Mouse (Mus musculus): ENCODE results near the gene Ly86. TPM values are rescaled to one million over a fixed set of nuclear protein-coding genes. Genes with fewer than 3 reads are reported as not detected.

Ly86 gene
- polyA plus RNA-seq, 1 experiment from 2014 or later, result 5.8 TPM

DNA sequence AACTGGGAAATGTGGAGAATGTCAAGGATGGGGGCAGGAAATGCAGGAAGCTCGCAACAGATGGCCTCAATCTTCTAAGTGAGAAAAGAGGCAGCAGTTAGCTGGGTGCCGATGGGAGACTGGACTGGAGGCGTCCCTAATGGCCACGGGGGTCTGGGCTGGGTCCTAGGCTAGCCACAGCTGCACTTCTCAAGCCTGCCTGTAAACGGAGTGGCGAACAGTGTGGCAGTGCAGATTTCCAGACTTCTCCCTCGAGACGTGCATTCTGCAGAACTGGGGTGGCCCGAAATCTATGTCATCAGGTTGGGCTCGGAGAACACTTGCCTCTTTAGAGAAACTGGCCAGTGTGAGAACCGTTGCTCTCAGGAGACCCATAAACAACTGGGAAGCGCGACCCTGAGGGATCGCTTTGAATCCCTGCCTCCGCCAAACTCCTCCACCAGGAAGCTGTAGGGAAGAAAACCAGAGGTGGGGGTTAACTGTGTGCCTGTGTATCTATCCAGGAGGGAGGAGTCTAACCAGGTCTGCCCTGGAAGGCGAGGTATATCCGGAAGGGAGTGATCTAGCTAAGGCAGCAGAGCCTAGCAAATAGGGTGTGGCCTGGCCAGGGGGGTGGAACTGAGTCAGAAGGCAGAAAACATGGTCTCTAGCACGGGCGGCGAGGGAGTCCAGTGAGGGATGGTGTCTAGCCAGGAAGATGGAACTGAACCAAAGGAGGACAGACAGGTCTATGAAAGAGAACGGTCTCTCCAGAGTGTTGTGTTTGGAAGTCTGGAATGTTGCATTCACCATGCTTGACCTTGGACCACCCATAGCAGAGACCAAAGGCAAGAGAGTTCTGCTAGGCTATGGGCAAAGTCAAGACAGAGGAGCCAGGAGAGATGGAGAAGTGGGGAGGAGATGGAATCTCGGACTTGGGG, 107.3 kb downstream of the Ly86 start:
- ATAC-seq (ENCODE audit: low FRiP score, low read depth), result peak; percentile 73; the same call in 1 of the 2 replicates
- peak overlapping the region; percentile 26 for H3K4me3 ChIP-seq
- no peak overlapping the region for H3K27ac ChIP-seq (replicated peaks)
- 0 out of 2 replicates have a peak overlapping the region, but pooled peaks have one; percentile 21 for H3K9ac ChIP-seq (replicated peaks)
- H3K4me2 ChIP-seq (replicated peaks), result peak overlapping the region; percentile 48
- peaks cover 18% of the 10 kb centered on the region for H3K27me3 ChIP-seq
- 6% methylated on average over 22 of the region's 22 CpGs for WGBS
- no peaks in the 10 kb centered on the region for H3K36me3 ChIP-seq
- no peaks in the 10 kb centered on the region for H3K9me3 ChIP-seq
- peaks cover 18% of the 10 kb centered on the region for H3K4me1 ChIP-seq

DNA sequence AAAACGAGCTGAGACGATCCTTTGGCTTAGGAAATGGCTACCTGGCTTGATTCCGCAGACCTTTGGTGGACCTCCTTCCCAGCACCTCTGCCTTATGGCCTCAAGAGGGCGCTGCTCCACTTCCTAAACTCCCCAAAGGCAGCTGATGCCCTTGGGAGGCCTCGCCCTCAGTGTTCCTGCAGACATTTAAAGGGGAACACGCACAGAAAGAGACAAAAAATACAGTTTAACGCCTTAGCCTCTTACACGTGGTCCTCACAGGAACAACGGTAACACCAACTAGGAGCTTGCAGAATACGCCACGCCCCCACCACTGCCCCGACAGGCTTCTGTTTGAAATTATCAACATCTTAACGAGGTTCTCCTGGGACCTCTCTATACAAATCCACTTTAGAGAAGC, 108.2 kb downstream of the Ly86 start:
- H3K9me3 ChIP-seq, result no peaks in the 10 kb centered on the region
- H3K4me2 ChIP-seq (replicated peaks), result peak overlapping the region; percentile 48; the same call in 1 of the 2 replicates
- H3K27me3 ChIP-seq, result peaks cover 18% of the 10 kb centered on the region
- peak; percentile 53; the same call in 1 of the 2 replicates for ATAC-seq (ENCODE audit: low FRiP score, low read depth)
- 10% methylated on average over 13 of the region's 13 CpGs for WGBS
- no peak overlapping the region for H3K9ac ChIP-seq (replicated peaks)
- peaks cover 19% of the 10 kb centered on the region for H3K4me1 ChIP-seq
- H3K27ac ChIP-seq (replicated peaks), result no peak overlapping the region
- H3K36me3 ChIP-seq, result no peaks in the 10 kb centered on the region
- H3K4me3 ChIP-seq, result 0 out of 2 replicates have a peak overlapping the region, but pooled peaks have one; percentile 5

DNA sequence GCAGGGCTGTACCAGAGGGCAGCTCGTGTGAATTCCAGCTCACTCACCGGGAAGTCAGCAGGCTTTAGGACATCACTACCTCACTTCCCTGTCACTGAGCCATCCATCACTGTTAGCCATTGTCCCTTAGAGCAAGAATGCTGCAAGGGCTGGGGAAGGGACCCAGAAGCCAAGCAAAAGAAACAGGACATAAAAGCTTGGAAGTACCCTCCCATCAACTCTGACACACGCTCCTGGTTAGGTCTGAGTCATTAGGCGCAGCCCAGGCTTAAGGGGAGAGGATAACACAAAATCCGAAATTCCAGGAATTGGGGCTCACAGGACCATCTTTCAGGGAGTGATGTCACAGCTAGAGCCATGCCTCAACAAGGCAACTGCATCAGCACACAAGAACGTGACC, 109.3 kb downstream of the Ly86 start:
- H3K9me3 ChIP-seq, result no peaks in the 10 kb centered on the region
- ATAC-seq (ENCODE audit: low FRiP score, low read depth), result no peak
- H3K27me3 ChIP-seq, result peaks cover 18% of the 10 kb centered on the region
- no peak overlapping the region for H3K4me3 ChIP-seq
- H3K27ac ChIP-seq (replicated peaks), result no peak overlapping the region
- H3K4me2 ChIP-seq (replicated peaks), result no peak overlapping the region
- WGBS, result 47% methylated on average over 6 of the region's 6 CpGs
- H3K9ac ChIP-seq (replicated peaks), result no peak overlapping the region
- no peaks in the 10 kb centered on the region for H3K36me3 ChIP-seq
- H3K4me1 ChIP-seq, result peaks cover 19% of the 10 kb centered on the region

DNA sequence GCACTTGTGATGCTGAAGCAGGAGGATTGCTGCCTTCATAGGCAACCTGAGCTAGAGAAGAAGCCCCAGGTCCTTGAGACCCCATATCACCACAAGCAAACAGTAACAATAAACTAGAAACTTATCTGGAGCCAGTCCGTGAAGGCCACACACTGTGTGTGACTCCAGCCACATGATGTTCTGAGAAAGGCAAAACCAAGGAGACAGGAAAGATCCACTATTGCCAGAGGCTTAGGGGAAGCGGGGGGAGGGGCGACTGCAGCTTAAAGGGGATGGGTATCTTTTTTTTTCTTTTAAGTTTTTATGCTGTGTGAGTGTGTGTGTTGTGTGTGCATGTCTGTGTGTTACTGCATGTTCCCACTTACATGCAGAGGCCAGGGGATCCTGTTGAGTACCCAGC, 110.6 kb downstream of the Ly86 start:
- WGBS, result 75% methylated on average over 3 of the region's 3 CpGs
- Histone ChIP-seq H3K36me3 (no peaks in the 10 kb centered on the region), H3K9ac (replicated peaks) (no peak overlapping the region; the same call in 1 of the 2 replicates), H3K27me3 (peaks cover 25% of the 10 kb centered on the region), H3K4me2 (replicated peaks) (no peak overlapping the region), H3K27ac (replicated peaks) (no peak overlapping the region), H3K4me1 (peaks cover 19% of the 10 kb centered on the region), H3K9me3 (no peaks in the 10 kb centered on the region), H3K4me3 (no peak overlapping the region)
- no peak for ATAC-seq (ENCODE audit: low FRiP score, low read depth)

DNA sequence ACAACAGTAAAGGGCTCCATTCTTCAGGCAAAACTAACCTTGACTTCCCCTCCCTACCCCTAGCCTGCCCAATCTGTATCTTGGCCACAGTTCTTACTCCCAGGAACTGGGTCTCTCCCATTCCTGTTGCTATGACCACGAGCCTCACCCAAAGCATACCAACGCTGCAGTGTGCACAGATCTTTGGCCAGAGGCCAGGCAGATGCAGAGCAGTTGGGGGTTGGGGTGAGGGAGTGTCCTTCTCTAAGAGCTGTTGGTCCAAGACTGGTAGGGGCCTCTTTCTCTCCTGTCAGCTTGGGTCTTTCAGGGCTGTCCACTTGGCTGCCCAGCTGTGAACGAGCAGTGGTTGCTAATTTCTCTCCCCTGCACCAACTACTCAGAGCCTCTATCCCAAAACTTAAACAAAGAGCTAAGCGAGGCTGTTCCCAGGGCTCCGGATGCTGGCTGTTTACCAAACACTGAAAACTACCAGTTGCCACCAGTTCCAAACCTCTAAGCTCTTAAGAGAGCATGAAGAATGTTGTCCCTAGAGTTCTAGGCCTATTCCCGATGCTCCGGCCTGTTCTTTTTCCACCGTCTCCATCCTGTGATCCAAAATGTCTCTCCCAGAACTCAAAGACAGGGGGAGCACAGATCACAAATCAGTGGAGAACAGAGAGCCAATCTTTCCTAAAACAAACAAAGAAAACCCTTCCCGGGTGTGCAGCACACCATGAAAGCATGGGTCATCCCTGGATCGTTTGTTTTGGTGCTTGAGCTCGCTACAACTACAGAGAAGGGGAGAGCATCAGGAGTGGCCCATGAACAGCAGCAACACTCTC, 112.2 kb downstream of the Ly86 start:
- peak; percentile 46; the same call in 1 of the 2 replicates for ATAC-seq (ENCODE audit: low FRiP score, low read depth)
- Histone ChIP-seq H3K27ac (replicated peaks) (no peak overlapping the region), H3K4me1 (peaks cover 15% of the 10 kb centered on the region), H3K36me3 (no peaks in the 10 kb centered on the region), H3K4me2 (replicated peaks) (no peak overlapping the region), H3K27me3 (peaks cover 14% of the 10 kb centered on the region), H3K4me3 (no peak overlapping the region), H3K9me3 (no peaks in the 10 kb centered on the region), H3K9ac (replicated peaks) (no peak overlapping the region)
- WGBS, result 54% methylated on average over 11 of the region's 11 CpGs

DNA sequence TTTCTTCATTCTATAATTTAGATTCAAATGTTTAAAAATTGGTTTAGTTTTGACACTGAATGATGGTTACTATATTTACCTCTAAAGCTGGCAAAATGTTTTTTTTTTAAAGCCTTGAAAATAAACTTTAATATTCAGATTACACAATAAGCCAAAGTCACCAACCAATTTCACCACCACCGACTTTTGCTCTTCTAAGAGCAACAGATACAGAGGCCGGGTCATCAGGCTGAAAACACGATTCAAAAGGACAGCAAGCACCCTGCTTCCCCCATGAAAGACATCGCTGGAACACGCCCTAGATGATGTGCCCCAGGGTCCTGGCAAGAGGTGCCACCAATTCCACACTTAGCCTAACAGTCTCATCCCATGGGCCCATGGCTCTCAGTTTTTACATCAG, 113.5 kb downstream of the Ly86 start:
- no peak overlapping the region for H3K9ac ChIP-seq (replicated peaks)
- H3K27me3 ChIP-seq, result peaks cover 6% of the 10 kb centered on the region; the same call in 1 of the 2 replicates
- H3K4me2 ChIP-seq (replicated peaks), result no peak overlapping the region
- peaks cover 8% of the 10 kb centered on the region for H3K4me1 ChIP-seq
- H3K36me3 ChIP-seq, result no peaks in the 10 kb centered on the region
- H3K27ac ChIP-seq (replicated peaks), result no peak overlapping the region
- H3K9me3 ChIP-seq, result no peaks in the 10 kb centered on the region
- ATAC-seq (ENCODE audit: low FRiP score, low read depth), result no peak
- H3K4me3 ChIP-seq, result no peak overlapping the region
- 85% methylated on average over 5 of the region's 5 CpGs for WGBS

DNA sequence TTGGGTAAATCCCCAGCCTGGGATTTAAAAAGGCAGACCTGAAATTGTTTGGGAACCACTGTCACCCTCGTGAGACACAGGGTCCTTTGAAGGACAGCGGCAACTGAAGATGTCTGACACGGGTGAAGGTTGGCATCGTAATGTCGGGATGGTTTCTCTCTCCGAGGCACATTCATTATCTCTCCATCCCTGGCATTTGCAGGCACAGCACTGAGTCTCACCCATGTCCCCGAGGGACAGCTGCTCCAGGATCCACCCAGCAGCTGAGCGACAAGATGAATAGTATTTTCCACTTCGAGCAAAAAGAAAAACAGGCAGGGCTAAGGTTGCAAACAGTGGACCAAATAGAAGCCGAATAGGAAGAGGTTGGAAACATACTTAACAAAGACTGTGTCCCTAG, 114.0 kb downstream of the Ly86 start:
- Histone ChIP-seq H3K9me3 (no peaks in the 10 kb centered on the region), H3K27ac (replicated peaks) (no peak overlapping the region), H3K9ac (replicated peaks) (no peak overlapping the region), H3K27me3 (peaks cover 6% of the 10 kb centered on the region; the same call in 1 of the 2 replicates), H3K4me1 (peaks cover 8% of the 10 kb centered on the region), H3K36me3 (no peaks in the 10 kb centered on the region), H3K4me2 (replicated peaks) (no peak overlapping the region), H3K4me3 (no peak overlapping the region)
- 81% methylated on average over 10 of the region's 10 CpGs for WGBS
- no peak for ATAC-seq (ENCODE audit: low FRiP score, low read depth)

DNA sequence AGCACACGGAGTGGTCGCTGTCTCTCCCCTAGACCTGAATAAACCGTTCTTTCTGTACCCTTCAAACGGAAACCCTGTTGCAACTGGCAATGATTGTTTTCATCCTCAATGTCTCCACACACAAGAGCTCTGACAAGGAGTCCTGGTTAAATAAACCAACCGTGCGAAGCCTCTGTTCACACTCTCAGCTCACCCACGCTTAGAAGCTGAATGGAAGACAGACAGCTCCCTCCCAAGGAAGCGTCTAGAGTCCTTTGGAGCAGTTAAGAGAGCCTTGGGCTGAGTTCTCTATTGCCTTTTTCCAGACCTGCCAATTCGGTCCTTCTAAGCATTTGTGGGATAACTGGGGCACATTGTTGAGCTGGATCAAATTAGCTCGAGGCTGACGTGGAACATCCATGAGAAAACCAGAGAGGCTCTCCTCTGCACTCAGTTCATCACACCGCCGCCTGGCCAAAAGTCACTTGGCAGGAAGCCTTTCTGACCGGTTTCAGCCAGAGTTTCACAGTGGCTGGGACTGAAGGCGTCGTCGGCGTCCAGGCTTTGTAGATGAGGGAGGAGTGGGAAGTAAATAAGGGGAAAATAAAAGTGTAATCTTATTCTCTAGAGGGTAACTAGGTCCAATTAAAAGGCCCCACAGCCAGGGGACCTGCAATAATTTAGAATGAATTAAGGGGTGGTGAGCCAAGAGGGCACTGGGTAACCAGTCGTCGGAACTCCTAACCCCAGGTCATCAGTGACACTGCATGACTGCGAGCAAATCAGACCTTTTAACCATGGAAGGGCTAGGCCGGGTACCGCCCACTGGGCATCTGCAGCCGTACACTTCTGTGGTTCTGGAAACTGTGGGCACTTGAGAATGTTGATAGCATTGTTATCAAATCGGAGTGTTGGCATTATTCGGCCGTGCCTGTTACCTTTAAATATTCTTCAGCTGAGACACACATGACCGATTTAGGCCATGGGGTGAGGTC, 115.2 kb downstream of the Ly86 start:
- 79% methylated on average over 28 of the region's 28 CpGs for WGBS
- H3K36me3 ChIP-seq, result no peaks in the 10 kb centered on the region
- H3K4me2 ChIP-seq (replicated peaks), result no peak overlapping the region
- peaks cover 6% of the 10 kb centered on the region; the same call in 1 of the 2 replicates for H3K27me3 ChIP-seq
- H3K4me1 ChIP-seq, result peaks cover 8% of the 10 kb centered on the region
- no peaks in the 10 kb centered on the region for H3K9me3 ChIP-seq
- no peak for ATAC-seq (ENCODE audit: low FRiP score, low read depth)
- H3K27ac ChIP-seq (replicated peaks), result no peak overlapping the region
- H3K9ac ChIP-seq (replicated peaks), result no peak overlapping the region
- H3K4me3 ChIP-seq, result no peak overlapping the region

DNA sequence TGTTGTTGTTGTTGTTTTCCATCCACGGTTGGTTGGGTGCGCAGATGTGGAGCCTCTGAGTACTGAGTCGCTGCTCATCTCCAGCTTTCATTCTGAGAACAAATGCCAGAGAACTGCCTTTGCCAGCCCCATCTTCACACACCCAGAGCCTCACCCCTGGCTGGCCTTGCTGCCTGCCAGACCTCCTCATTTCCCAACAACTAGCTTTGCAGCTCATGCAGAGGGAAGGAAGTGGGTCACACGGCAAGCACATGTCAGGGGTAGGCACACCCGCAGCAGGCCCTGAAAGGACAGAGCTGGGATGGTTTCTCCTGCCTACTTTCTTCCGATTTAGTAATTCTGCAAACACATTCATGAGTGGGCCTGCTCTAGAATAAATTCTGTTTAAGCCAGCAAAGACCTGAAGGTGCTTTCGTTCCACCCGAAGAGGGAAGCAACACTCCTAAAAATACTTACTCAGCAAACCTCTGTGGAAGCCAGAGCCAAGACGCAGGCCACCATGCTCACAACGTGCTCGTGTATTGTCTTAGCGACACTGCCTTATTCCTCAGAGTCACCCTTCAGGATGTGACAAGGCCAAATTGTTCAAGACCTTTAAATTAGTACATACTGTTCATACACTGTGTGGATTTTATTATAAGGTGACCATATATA, 117.2 kb downstream of the Ly86 start:
- Histone ChIP-seq H3K4me3 (no peak overlapping the region), H3K9ac (replicated peaks) (no peak overlapping the region), H3K9me3 (no peaks in the 10 kb centered on the region), H3K4me2 (replicated peaks) (no peak overlapping the region), H3K4me1 (peaks cover 2% of the 10 kb centered on the region), H3K36me3 (no peaks in the 10 kb centered on the region), H3K27ac (replicated peaks) (no peak overlapping the region), H3K27me3 (peaks cover 15% of the 10 kb centered on the region)
- 95% methylated on average over 12 of the region's 12 CpGs for WGBS
- ATAC-seq (ENCODE audit: low FRiP score, low read depth), result no peak

DNA sequence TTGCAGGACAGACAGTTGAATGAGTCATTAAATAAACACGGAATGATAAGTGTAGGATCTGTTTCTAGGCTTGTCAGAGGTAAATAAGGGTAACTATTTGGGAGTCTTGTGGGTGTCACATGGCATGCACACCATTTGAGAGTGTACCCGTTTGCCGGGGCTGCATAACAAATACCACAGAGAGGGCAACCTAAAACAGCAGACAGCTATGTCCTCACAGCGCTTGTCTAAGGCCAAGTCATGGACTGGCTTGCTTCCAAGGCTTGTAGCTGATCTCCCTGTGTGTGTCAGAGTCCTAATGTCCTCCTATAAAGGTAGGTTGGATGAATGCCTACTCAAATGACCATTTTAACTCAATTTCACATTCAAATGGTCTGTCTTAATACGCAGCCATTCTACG, 120.7 kb downstream of the Ly86 start:
- 90% methylated on average over 6 of the region's 6 CpGs for WGBS
- no peak overlapping the region for H3K9ac ChIP-seq (replicated peaks)
- no peak overlapping the region for H3K4me2 ChIP-seq (replicated peaks)
- no peak for ATAC-seq (ENCODE audit: low FRiP score, low read depth)
- H3K4me1 ChIP-seq, result peaks cover 7% of the 10 kb centered on the region
- no peaks in the 10 kb centered on the region for H3K9me3 ChIP-seq
- H3K27me3 ChIP-seq, result peaks cover 31% of the 10 kb centered on the region
- H3K4me3 ChIP-seq, result no peak overlapping the region
- H3K36me3 ChIP-seq, result no peaks in the 10 kb centered on the region
- H3K27ac ChIP-seq (replicated peaks), result no peak overlapping the region

DNA sequence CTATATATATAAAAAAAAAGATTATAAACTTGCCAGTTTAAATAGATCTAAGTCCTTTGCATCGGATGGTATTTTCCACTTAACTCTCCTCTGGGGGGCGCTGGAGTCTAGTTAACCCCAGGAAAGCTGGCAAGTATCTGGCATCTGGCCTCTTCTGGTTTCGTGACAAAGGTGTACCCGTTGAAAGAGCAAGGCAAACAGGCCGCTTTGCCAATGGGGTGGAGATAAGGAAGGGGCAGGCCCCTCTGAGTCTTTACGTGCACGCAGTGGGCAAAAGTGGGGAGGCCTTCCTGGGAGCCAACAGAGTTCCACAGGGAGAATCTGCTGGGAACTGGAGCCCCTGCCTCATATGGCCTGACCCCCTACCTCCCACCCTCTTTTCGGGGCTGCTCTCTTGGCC, 122.8 kb downstream of the Ly86 start:
- ATAC-seq (ENCODE audit: low FRiP score, low read depth), result no peak
- Histone ChIP-seq H3K36me3 (no peaks in the 10 kb centered on the region), H3K9ac (replicated peaks) (no peak overlapping the region; the same call in 1 of the 2 replicates), H3K27ac (replicated peaks) (no peak overlapping the region), H3K4me2 (replicated peaks) (peak overlapping the region; percentile 15; the same call in 1 of the 2 replicates), H3K4me1 (peaks cover 7% of the 10 kb centered on the region), H3K9me3 (no peaks in the 10 kb centered on the region), H3K27me3 (peaks cover 31% of the 10 kb centered on the region), H3K4me3 (no peak overlapping the region)
- 12% methylated on average over 8 of the region's 8 CpGs for WGBS
